Mouse (Mus musculus): ENCODE measurements at regions not wholly inside any gene's neighbourhood (a gene's known extent, or its start where the extent isn't known, plus 50 kb on each side); places are given as distances from the start of the nearest gene placed in this dataset.
A peak's percentile ranks its signal among the peaks of the same experiment; 100 is the strongest.

DNA sequence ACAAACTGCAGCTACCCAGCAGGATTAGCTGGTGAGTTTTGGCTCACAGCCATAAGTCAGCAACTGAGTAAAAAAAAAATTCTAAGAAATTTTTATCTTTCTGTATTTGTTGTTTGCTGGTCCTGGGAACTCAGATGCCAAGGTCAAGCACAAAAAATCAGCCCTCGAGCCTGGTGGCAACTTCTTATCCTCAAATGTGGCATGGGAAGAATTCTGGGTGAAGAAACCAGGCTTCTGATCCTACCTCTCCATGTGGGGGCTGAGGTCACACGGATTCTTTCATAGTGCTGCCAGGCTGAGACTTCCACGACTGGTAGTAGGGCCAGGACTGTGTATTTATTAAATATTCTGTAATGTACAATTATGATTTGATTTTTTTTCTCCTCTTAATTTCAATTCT is 698.3 kb upstream of the Igfbp3 start:
- no peaks in the 10 kb centered on the region for H3K79me2 ChIP-seq (ENCODE audit: control insufficient read depth, insufficient read depth)
- H3K36me3 ChIP-seq (ENCODE audit: control insufficient read depth, insufficient read depth): no peaks in the 10 kb centered on the region
- peak overlapping the region; percentile 10 for H3K4me2 ChIP-seq (ENCODE audit: low read depth)
- TF ChIP-seq MYOD1 (IDR thresholded peaks at IDR 0.05; ENCODE audit: control insufficient read depth in 1 of 3, insufficient read length in 2 of 3, low read depth in 2 of 3) (no peak), TCF3 (IDR thresholded peaks at IDR 0.05; ENCODE audit: insufficient read length, low read depth) (no peak), E2F4 (IDR thresholded peaks at IDR 0.05; ENCODE audit: insufficient read depth) (no peak), POLR2A (IDR thresholded peaks at IDR 0.05; ENCODE audit: insufficient read length, low read depth) (no peak), USF1 (IDR thresholded peaks at IDR 0.05; ENCODE audit: low read depth) (no peak), TCF12 (IDR thresholded peaks at IDR 0.05; ENCODE audit: insufficient read depth, poor library complexity, severe bottlenecking) (no peak), MAX (IDR thresholded peaks at IDR 0.05; ENCODE audit: low read depth) (no peak), CEBPB (IDR thresholded peaks at IDR 0.05; ENCODE audit: insufficient read depth, poor library complexity, severe bottlenecking) (no peak), MYOG (IDR thresholded peaks at IDR 0.05; ENCODE audit: control insufficient read depth in 1 of 3, insufficient read depth in 1 of 3, insufficient read length in 2 of 3, low read depth in 2 of 3) (no peak), REST (IDR thresholded peaks at IDR 0.05; ENCODE audit: insufficient read depth, insufficient read length) (no peak)
- no peaks in the 10 kb centered on the region for H3K27me3 ChIP-seq (ENCODE audit: control insufficient read depth, insufficient read depth, insufficient read length)
- H3ac ChIP-seq (ENCODE audit: control insufficient read depth, insufficient read length): no peak overlapping the region
- no peak overlapping the region for H3K4me3 ChIP-seq

DNA sequence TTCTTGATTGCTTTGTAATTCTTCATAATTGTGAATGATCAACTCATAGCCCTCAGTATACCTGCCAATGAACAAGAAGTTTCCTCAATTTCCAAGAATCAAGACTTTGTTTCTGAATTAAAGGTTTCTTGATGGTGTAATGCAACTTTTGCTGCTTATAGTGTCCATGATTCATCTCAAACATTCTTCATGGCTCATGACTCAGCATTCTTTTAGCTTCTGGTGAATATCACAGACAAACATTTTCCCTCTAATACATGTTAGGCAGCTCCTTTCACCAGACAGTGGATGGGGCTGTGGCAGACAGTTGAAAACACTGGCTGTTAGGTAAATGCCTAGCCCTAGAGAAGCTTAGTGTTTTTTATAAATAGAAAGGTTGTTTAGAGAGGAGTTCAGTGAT is 686.5 kb upstream of the Igfbp3 start:
- Histone ChIP-seq H3K79me2 (ENCODE audit: control insufficient read depth, insufficient read depth) (no peaks in the 10 kb centered on the region), H3K36me3 (ENCODE audit: control insufficient read depth, insufficient read depth) (no peaks in the 10 kb centered on the region), H3ac (ENCODE audit: control insufficient read depth, insufficient read length) (no peak overlapping the region), H3K4me3 (no peak overlapping the region), H3K4me2 (ENCODE audit: low read depth) (no peak overlapping the region), H3K27me3 (ENCODE audit: control insufficient read depth, insufficient read depth, insufficient read length) (no peaks in the 10 kb centered on the region)
- TF ChIP-seq POLR2A (IDR thresholded peaks at IDR 0.05; ENCODE audit: insufficient read length, low read depth) (no peak), REST (IDR thresholded peaks at IDR 0.05; ENCODE audit: insufficient read depth, insufficient read length) (no peak), MYOD1 (IDR thresholded peaks at IDR 0.05; ENCODE audit: control insufficient read depth in 1 of 3, insufficient read length in 2 of 3, low read depth in 2 of 3) (no peak), E2F4 (IDR thresholded peaks at IDR 0.05; ENCODE audit: insufficient read depth) (no peak), SRF (IDR thresholded peaks at IDR 0.05; ENCODE audit: control insufficient read depth, insufficient read length, low read depth) (no peak), USF1 (IDR thresholded peaks at IDR 0.05; ENCODE audit: low read depth) (no peak), TCF3 (IDR thresholded peaks at IDR 0.05; ENCODE audit: insufficient read length, low read depth) (no peak), TCF12 (IDR thresholded peaks at IDR 0.05; ENCODE audit: insufficient read depth, poor library complexity, severe bottlenecking) (no peak), CEBPB (IDR thresholded peaks at IDR 0.05; ENCODE audit: insufficient read depth, poor library complexity, severe bottlenecking) (no peak), POLR2AphosphoS2 (IDR thresholded peaks at IDR 0.05; ENCODE audit: insufficient read length, low read depth) (no peak)

DNA sequence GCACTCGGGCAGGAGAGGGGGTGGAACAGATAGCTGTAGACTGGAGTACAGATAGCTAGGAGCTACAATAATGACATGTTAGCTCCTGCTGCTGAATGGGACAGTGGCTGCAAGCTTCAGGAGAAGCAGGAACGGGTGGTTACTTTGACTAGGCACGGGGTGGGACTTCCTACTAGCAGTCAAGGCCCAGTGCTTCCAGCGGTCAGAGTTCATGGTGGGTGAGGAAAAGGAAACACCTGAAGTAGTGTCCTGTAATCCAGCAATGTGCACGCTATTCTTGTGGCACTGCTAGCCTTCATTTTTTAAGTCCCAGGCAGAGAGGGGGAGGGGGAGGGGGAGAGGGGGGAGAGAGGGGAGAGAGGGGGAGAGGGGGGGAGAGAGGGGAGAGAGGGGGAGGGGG is 684.5 kb upstream of the Igfbp3 start:
- TF ChIP-seq TCF12 (IDR thresholded peaks at IDR 0.05; ENCODE audit: insufficient read depth, poor library complexity, severe bottlenecking) (no peak), MAX (IDR thresholded peaks at IDR 0.05; ENCODE audit: low read depth) (no peak), POLR2A (IDR thresholded peaks at IDR 0.05; ENCODE audit: insufficient read length, low read depth) (no peak), SRF (IDR thresholded peaks at IDR 0.05; ENCODE audit: control insufficient read depth, insufficient read length, low read depth) (no peak), TCF3 (IDR thresholded peaks at IDR 0.05; ENCODE audit: insufficient read length, low read depth) (no peak), MYOG (IDR thresholded peaks at IDR 0.05; ENCODE audit: control insufficient read depth in 1 of 3, insufficient read depth in 1 of 3, insufficient read length in 2 of 3, low read depth in 2 of 3) (no peak), E2F4 (IDR thresholded peaks at IDR 0.05; ENCODE audit: insufficient read depth) (no peak), MYOD1 (IDR thresholded peaks at IDR 0.05; ENCODE audit: control insufficient read depth in 1 of 3, insufficient read length in 2 of 3, low read depth in 2 of 3) (no peak), USF1 (IDR thresholded peaks at IDR 0.05; ENCODE audit: low read depth) (no peak)
- Histone ChIP-seq H3K4me2 (ENCODE audit: low read depth) (no peak overlapping the region), H3K79me2 (ENCODE audit: control insufficient read depth, insufficient read depth) (no peaks in the 10 kb centered on the region), H3ac (ENCODE audit: control insufficient read depth, insufficient read length) (no peak overlapping the region), H3K27me3 (ENCODE audit: control insufficient read depth, insufficient read depth, insufficient read length) (no peaks in the 10 kb centered on the region), H3K4me3 (no peak overlapping the region), H3K36me3 (ENCODE audit: control insufficient read depth, insufficient read depth) (no peaks in the 10 kb centered on the region)

DNA sequence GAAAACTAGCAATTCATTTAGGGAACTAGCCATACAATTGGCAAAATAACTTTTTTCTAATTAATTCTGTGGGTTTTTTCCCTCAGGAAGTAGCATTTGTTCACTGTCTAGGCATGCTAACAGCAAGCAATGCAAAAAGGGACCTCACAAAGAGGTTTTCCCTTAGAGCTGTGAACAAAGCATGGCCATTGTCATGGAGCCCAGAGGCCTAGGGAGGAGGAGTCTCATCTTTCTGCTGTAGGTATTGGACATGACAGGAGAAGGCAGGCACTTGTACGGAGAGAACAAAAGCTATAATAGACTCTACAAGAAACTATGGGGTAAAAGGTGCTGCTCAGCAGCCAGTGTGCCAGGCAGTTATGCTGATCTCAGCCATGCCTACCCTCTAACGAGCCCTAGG is 666.8 kb upstream of the Igfbp3 start:
- Histone ChIP-seq H3ac (ENCODE audit: control insufficient read depth, insufficient read length) (no peak overlapping the region), H3K79me2 (ENCODE audit: control insufficient read depth, insufficient read depth) (no peaks in the 10 kb centered on the region), H3K27me3 (ENCODE audit: control insufficient read depth, insufficient read depth, insufficient read length) (no peaks in the 10 kb centered on the region), H3K4me3 (no peak overlapping the region), H3K4me2 (ENCODE audit: low read depth) (no peak overlapping the region), H3K36me3 (ENCODE audit: control insufficient read depth, insufficient read depth) (no peaks in the 10 kb centered on the region)
- TF ChIP-seq MYOD1 (IDR thresholded peaks at IDR 0.05; ENCODE audit: control insufficient read depth in 1 of 3, insufficient read length in 2 of 3, low read depth in 2 of 3): no peak
- no peak for TF ChIP-seq TCF12 (IDR thresholded peaks at IDR 0.05; ENCODE audit: insufficient read depth, poor library complexity, severe bottlenecking)
- no peak for TF ChIP-seq E2F4 (IDR thresholded peaks at IDR 0.05; ENCODE audit: insufficient read depth)
- no peak for TF ChIP-seq USF1 (IDR thresholded peaks at IDR 0.05; ENCODE audit: low read depth)
- no peak for TF ChIP-seq POLR2AphosphoS2 (IDR thresholded peaks at IDR 0.05; ENCODE audit: insufficient read length, low read depth)

DNA sequence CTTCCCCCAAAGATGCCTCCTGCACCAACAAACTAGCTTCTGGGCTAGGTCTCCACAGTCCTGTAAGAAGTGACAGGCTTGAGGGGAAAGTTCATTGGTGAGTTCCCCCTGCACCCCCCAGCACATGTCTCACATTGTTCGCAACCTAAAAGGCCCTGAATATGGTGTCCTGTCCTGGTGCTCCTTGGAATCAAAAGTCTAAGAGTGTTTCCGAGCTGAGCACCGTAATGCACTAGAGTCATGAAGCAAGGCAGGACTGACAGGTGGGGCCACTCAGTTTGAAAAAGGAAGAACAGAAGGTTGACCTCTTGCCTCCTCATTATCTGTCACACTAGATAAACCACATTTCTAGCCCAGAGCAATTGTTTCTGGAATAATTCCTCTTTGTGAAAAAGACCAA is 650.4 kb upstream of the Igfbp3 start:
- no peaks in the 10 kb centered on the region for H3K79me2 ChIP-seq (ENCODE audit: control insufficient read depth, insufficient read depth)
- H3ac ChIP-seq (ENCODE audit: control insufficient read depth, insufficient read length): no peak overlapping the region
- no peaks in the 10 kb centered on the region for H3K27me3 ChIP-seq (ENCODE audit: control insufficient read depth, insufficient read depth, insufficient read length)
- H3K36me3 ChIP-seq (ENCODE audit: control insufficient read depth, insufficient read depth): no peaks in the 10 kb centered on the region
- H3K4me2 ChIP-seq (ENCODE audit: low read depth): no peak overlapping the region
- no peak overlapping the region for H3K4me3 ChIP-seq
- no peak for TF ChIP-seq E2F4 (IDR thresholded peaks at IDR 0.05; ENCODE audit: insufficient read depth)
- TF ChIP-seq MYOD1 (IDR thresholded peaks at IDR 0.05; ENCODE audit: control insufficient read depth in 1 of 3, insufficient read length in 2 of 3, low read depth in 2 of 3): no peak
- no peak for TF ChIP-seq REST (IDR thresholded peaks at IDR 0.05; ENCODE audit: insufficient read depth, insufficient read length)
- TF ChIP-seq MYOG (IDR thresholded peaks at IDR 0.05; ENCODE audit: control insufficient read depth in 1 of 3, insufficient read depth in 1 of 3, insufficient read length in 2 of 3, low read depth in 2 of 3): no peak
- TF ChIP-seq SRF (IDR thresholded peaks at IDR 0.05; ENCODE audit: control insufficient read depth, insufficient read length, low read depth): no peak
- no peak for TF ChIP-seq USF1 (IDR thresholded peaks at IDR 0.05; ENCODE audit: low read depth)
- no peak for TF ChIP-seq POLR2AphosphoS2 (IDR thresholded peaks at IDR 0.05; ENCODE audit: insufficient read length, low read depth)
- TF ChIP-seq TCF3 (IDR thresholded peaks at IDR 0.05; ENCODE audit: insufficient read length, low read depth): no peak

Data from myocyte (in vitro differentiated cells).